Mouse (Mus musculus): ENCODE data around the gene Enox1.
"Not testable (repeated sequence)": the region's sequence is repeated elsewhere in the genome, so short reads cannot be mapped to it uniquely, and the experiment has no call there.

Gene Enox1

DNA sequence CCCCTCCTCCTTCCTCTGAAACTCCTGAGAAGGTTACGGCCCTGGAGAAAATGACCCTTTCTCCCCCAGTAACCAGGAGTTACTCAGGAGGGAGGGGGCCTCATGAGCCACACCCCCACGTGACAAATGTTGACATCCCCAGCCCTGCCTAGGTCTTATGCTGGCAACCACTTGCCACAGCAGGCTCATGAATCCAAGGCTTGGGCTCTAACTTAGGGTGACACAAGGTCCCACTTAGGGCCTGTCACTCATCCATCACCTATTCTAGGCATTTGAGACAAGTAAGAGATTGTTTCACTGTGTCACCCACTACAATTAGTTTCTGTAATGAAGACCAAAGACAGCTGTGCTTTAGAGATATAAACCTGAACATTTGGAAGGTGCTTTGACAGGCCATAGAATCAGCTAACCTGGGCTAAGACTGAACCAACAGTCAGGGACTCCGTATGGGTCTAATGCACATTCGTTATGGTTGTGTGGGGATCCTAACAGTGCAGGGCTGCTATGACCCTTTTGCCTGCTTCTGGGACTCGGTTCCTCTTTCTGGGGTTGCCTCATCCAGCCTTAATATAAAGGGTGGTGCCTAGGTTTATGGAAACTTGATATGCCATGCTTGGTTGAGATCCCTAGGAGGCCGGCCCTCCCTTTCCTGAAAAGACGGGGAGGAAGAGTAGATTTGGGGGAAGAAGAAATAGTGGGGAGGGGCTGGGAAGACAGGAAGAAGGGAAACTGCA, 354.7 kb downstream of the Enox1 start:
- no peak for DNase-seq (ENCODE audit: low spot score)

DNA sequence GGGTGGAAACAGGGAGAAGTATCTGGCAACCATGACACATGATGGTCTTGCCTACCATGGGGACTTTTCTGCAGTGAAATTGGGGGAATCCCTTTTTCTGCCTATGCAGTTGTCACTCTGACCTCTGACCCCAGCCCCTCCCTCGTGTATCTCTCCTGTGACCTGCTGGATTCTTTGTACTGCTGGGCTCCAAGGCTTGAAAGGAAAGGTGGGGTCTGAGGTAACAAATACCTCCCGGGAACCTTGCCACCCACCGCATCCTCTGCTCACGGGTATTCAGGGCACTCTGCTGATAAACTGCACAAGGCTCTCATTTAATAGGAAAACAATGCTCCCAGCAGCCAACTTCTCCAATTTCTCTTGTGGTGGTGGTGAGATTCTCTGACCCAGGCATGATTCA, 361.5 kb downstream of the Enox1 start:
- DNase-seq (ENCODE audit: low spot score): no peak

GRCm38 (mm10) chr14:77518941-77519695, 362.6 kb downstream of the Enox1 start:
- no peak for DNase-seq (ENCODE audit: low spot score)

GRCm38 (mm10) chr14:77519701-77520100, 363.1 kb downstream of the Enox1 start:
- no peak for DNase-seq (ENCODE audit: low spot score)

DNA sequence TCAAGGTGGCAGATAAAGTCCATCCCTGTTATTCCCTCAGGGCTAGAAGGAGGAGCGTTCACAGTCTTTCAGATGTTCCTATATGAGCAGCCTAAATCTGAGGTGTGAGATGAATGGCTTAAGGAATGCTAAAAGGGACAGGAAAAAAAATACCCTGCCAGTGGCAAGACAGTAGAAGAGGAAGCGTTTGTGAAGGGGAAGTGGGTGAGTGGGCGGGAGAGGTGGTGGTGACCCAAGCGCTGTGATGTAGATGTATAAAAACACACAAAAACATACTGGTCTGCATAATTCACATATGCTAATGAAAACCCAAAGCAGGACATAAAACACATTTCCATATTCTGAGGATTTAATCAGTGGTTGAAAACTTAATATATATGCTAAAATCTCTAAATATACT, 367.7 kb downstream of the Enox1 start:
- no peak for DNase-seq (ENCODE audit: low spot score)

- no peak for DNase-seq (ENCODE audit: low spot score)
Measured at GRCm38 (mm10) chr14:77526262-77526661, 369.7 kb downstream of the Enox1 start.

DNA sequence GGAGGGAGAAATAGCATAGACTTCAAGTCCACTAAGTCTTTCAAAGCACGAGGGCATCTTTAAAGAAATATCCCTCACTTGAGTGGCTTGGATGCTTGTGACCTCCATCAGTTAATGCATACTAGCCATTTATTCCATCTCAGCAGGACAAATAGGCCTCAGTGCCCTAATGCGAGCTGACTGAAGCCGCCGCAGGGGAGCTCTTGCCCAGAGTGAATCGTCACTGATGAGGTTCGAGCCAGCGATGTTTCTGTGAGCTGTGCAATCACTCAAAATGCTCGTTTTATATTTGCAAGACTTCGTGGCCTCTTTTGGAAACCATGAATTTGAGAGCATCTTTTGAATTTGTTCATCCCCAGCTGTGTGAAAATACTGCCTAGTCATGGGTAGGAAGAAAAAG, 372.6 kb downstream of the Enox1 start:
- peak; percentile 72 for DNase-seq (ENCODE audit: low spot score)

GRCm38 (mm10) chr14:77529621-77530020, 373.1 kb downstream of the Enox1 start:
- DNase-seq (ENCODE audit: low spot score): no peak

- DNase-seq (ENCODE audit: low spot score): no peak
Measured at GRCm38 (mm10) chr14:77533638-77534037, 377.1 kb downstream of the Enox1 start.

DNA sequence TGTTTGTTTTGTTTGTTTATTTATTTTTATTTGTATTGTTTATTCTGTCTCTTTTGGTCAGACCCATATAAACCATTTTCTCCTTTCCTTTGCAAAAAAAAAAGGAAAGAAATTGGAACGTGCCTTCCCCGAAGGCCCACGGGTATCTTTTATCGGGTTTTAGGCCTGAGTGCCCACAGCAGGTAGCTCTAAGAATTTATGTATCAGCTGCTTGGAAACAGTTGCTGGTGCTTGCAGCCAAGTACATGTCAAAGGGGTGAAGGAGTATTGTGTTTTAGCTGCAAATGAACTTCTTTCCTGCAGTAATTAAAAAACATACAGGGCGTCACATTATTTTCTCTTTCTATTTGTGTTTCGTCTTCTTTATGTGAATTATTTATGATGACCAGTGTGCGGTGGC, 377.6 kb downstream of the Enox1 start:
- DNase-seq (ENCODE audit: low spot score): no peak

- DNase-seq (ENCODE audit: low spot score): no peak
Measured at GRCm38 (mm10) chr14:77536592-77536991, 380.0 kb downstream of the Enox1 start.

DNA sequence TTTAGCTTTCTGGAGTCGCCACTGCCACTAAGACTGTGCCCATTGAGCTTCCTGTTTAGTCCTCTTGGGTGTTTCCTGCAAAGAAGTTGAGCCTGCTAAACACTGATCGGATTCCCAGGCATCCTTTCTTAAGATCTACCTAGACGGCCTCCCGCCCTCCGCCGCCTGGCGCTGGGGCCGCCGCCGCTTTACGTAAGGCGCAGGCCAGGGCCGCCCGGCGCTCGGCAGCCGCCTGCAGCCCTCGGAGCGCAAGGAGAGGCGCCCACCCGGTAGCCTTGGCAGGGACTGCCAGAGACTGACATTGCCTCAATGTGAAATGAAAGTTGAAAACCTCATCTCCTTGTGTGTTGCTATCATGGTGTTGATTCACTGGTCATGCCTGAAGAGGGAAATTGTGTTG, 383.0 kb downstream of the Enox1 start:
- not testable (repeated sequence) for DNase-seq (ENCODE audit: low spot score)

DNA sequence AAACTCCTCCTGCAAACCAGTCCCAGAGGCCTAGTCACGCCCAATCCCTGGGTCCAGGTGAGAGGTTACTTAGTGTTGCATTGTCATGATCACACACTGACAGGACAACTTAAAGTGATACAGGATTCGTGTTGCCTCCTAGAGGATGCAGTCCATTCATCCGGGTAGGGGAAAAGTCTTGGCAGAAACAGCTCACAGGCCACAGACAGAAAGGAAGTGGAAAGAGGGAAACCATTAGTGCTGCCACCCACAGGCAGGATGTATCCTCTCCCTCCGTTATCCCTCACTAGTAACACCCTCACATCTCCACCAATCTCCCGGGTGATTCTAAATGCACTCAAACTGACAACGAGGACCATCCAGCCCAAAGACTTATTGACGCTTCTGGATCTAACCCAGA, 385.4 kb downstream of the Enox1 start:
- DNase-seq (ENCODE audit: low spot score): no peak

- DNase-seq (ENCODE audit: low spot score): no peak
Measured at GRCm38 (mm10) chr14:77546531-77547274, 390.1 kb downstream of the Enox1 start.

DNA sequence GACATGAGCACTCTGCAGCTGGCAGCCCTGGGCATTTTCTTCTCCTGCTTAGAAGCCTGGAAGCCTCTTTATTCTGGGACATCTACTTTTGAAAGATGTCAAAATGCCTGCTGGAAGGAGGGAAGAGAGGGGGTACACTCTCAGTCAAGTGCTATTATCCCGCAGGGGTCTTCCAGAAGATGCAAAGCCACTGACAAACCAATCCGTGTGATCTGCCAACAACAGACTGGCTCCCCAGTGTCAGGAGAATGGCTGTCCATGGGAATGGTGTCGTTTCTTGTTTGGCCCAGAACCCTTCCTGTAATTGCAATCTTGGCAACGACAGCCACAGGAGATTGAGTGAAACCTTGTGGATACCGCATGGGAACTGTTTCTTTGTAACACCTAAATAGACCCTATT, 390.8 kb downstream of the Enox1 start:
- DNase-seq (ENCODE audit: low spot score): no peak

DNA sequence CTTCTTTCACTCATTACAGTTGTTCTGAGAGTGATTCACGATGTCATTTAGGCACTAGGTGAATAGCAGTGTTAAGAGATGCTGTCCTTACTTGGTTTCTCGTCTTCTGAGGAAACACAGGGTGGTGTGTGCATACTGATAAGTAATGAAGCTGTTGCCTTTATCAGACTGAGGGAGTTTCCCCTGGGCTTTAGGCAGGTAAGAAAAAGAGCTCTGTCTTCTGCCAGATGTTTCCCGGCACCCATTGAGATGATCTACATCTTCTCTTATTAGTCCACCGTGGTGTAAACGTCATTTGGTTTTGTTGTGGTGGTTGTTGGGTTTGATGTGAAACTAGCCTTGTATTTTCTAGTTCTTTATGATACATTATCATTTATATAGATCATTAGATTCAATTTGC, 392.4 kb downstream of the Enox1 start:
- no peak for DNase-seq (ENCODE audit: low spot score)

- DNase-seq (ENCODE audit: low spot score): no peak
Measured at GRCm38 (mm10) chr14:77557446-77558070, 401.0 kb downstream of the Enox1 start.

- DNase-seq (ENCODE audit: low spot score): no peak
Measured at GRCm38 (mm10) chr14:77558910-77559309, 402.3 kb downstream of the Enox1 start.

DNA sequence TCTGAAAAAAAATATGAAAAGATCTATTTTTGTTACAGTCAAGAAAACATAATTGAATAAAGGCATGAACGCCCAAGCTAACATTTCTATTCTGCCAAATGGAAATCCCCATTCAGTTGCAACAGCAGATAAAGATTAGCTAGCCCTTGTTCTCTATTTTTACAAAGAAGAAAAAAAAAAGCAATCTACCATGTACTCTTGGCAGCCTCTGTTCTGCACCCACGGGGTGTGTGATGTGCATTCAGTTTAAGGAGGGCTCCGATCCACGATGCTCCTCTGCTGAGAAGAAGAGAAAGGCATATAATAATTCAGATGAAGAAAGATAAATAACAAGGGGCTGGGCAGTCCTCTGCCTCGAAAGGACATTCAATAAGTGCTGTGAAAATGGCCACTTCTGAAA, 403.2 kb downstream of the Enox1 start:
- DNase-seq (ENCODE audit: low spot score): no peak

GRCm38 (mm10) chr14:77561808-77562583, 405.4 kb downstream of the Enox1 start:
- DNase-seq (ENCODE audit: low spot score): no peak

GRCm38 (mm10) chr14:77563922-77564321, 407.4 kb downstream of the Enox1 start:
- DNase-seq (ENCODE audit: low spot score): no peak

DNA sequence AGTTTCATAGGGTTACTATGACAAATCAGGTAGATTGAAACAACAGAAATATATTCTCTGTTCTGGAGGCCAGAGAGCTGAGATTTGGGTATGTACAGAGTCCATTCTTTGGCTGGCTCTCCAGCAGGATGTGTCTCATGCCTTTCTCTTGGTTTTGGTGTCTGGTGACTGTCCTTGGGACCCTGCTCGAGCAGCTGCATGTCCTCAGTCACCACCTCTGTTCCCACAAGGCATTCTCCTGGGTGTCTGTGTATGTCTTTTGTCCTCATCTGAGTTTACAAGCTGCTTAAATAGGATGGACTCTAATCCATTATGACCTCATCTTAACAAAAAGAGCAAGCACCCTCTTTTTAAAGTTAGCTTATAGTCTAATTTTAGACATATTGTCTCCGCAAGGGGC, 410.6 kb downstream of the Enox1 start:
- no peak for DNase-seq (ENCODE audit: low spot score)
